Mouse (Mus musculus): ENCODE results near the gene Polr2h. TPM values are rescaled to one million over a fixed set of nuclear protein-coding genes. Genes with fewer than 3 reads are reported as not detected.

The Polr2h gene
- polyA plus RNA-seq, 1 experiment from 2014 or later: 147 TPM

- Histone ChIP-seq H3K4me2 (replicated peaks; ENCODE audit: low read depth, low read length) (no peak overlapping the region), H3K4me1 (ENCODE audit: control insufficient read depth, insufficient read depth, low read length) (no peaks in the 10 kb centered on the region), H3K9me3 (ENCODE audit: control insufficient read depth, low read length) (no peaks in the 10 kb centered on the region), H3K9ac (ENCODE audit: low read depth, low read length) (no peak overlapping the region), H3K4me3 (ENCODE audit: low read length) (no peak overlapping the region), H3K27me3 (ENCODE audit: control insufficient read depth, insufficient read depth, low read length) (no peaks in the 10 kb centered on the region), H3K36me3 (ENCODE audit: control insufficient read depth, insufficient read depth, low read length) (no peaks in the 10 kb centered on the region), H3K27ac (ENCODE audit: low read depth, low read length) (no peak overlapping the region)
- ATAC-seq (ENCODE audit: low FRiP score, low TSS enrichment): no peak
- 13% methylated on average over 3 of the region's 3 CpGs for WGBS
These were observed 44.2 kb downstream of the Polr2h start for GRCm38 (mm10) chr16:20761681-20762080.

- Histone ChIP-seq H3K4me1 (ENCODE audit: control insufficient read depth, insufficient read depth, low read length) (no peaks in the 10 kb centered on the region), H3K27me3 (ENCODE audit: control insufficient read depth, insufficient read depth, low read length) (no peaks in the 10 kb centered on the region), H3K4me3 (ENCODE audit: low read length) (no peak overlapping the region), H3K36me3 (ENCODE audit: control insufficient read depth, insufficient read depth, low read length) (no peaks in the 10 kb centered on the region), H3K27ac (ENCODE audit: low read depth, low read length) (no peak overlapping the region), H3K4me2 (replicated peaks; ENCODE audit: low read depth, low read length) (no peak overlapping the region), H3K9me3 (ENCODE audit: control insufficient read depth, low read length) (no peaks in the 10 kb centered on the region), H3K9ac (ENCODE audit: low read depth, low read length) (no peak overlapping the region)
- WGBS: 48% methylated on average over 9 of the region's 9 CpGs
- no peak for ATAC-seq (ENCODE audit: low FRiP score, low TSS enrichment)
These were observed 47.8 kb downstream of the Polr2h start for GRCm38 (mm10) chr16:20765244-20765643.

Other genes starting within 250 kb of the Polr2h start
- 68.6 and 115 TPM in 2 replicates for gene Eif2b5, start 218.8 kb upstream of the Polr2h start, polyA plus RNA-seq (2014; fragmentation: Nextera tagmentation; extraction: Ambion mirVana)
- 29.1 and 30.5 TPM in 2 replicates for gene Dvl3, start 200.7 kb upstream of the Polr2h start, polyA plus RNA-seq (2014; fragmentation: Nextera tagmentation; extraction: Ambion mirVana)
- 607 TPM in 2 replicates for gene Ap2m1, start 182.2 kb upstream of the Polr2h start, polyA plus RNA-seq (2014; fragmentation: Nextera tagmentation; extraction: Ambion mirVana)
- gene Abcf3, start 169.1 kb upstream of the Polr2h start, polyA plus RNA-seq (2014; fragmentation: Nextera tagmentation; extraction: Ambion mirVana): 42.6 and 44.5 TPM in 2 replicates
- gene Vwa5b2, start 128.2 kb upstream of the Polr2h start, polyA plus RNA-seq (2014; fragmentation: Nextera tagmentation; extraction: Ambion mirVana): 0.79 and 1.3 TPM in 2 replicates
- 42.2 and 42.4 TPM in 2 replicates for gene Eef1akmt4, start 106.1 kb upstream of the Polr2h start, polyA plus RNA-seq (2014; fragmentation: Nextera tagmentation; extraction: Ambion mirVana)
- gene Gm49333, start 106.1 kb upstream of the Polr2h start, polyA plus RNA-seq (2014; fragmentation: Nextera tagmentation; extraction: Ambion mirVana): not detected in 2 replicates
- gene Alg3, start 105.9 kb upstream of the Polr2h start, polyA plus RNA-seq (2014; fragmentation: Nextera tagmentation; extraction: Ambion mirVana): 44.3 and 55.7 TPM in 2 replicates
- 1.7 and 1.9 TPM in 2 replicates for gene Camk2n2, start 96.4 kb upstream of the Polr2h start, polyA plus RNA-seq (2014; fragmentation: Nextera tagmentation; extraction: Ambion mirVana)
- 2.6 and 3.1 TPM in 2 replicates for gene Ece2, start 87.8 kb upstream of the Polr2h start, polyA plus RNA-seq (2014; fragmentation: Nextera tagmentation; extraction: Ambion mirVana)
- gene Psmd2, start 66.0 kb upstream of the Polr2h start, polyA plus RNA-seq (2014; fragmentation: Nextera tagmentation; extraction: Ambion mirVana): 208 and 355 TPM in 2 replicates
- 131 and 213 TPM in 2 replicates for gene Eif4g1, start 49.4 kb upstream of the Polr2h start, polyA plus RNA-seq (2014; fragmentation: Nextera tagmentation; extraction: Ambion mirVana)
- 3.8 and 5.5 TPM in 2 replicates for gene Fam131a, start 24.4 kb upstream of the Polr2h start, polyA plus RNA-seq (2014; fragmentation: Nextera tagmentation; extraction: Ambion mirVana)
- gene Clcn2, start 81 bp downstream of the Polr2h start, polyA plus RNA-seq (2014; fragmentation: Nextera tagmentation; extraction: Ambion mirVana): 15.5 and 17.3 TPM in 2 replicates
- 3.9 and 4.6 TPM in 2 replicates for gene Chrd, start 15.5 kb downstream of the Polr2h start, polyA plus RNA-seq (2014; fragmentation: Nextera tagmentation; extraction: Ambion mirVana)
- gene Thpo, start 16.8 kb downstream of the Polr2h start, polyA plus RNA-seq (2014; fragmentation: Nextera tagmentation; extraction: Ambion mirVana): 0.89 and 1.2 TPM in 2 replicates

Data from kidney, embryonic 14.5 days (tissue).